Mouse (Mus musculus) erythroblast, adult 5-6 weeks (primary cell): ENCODE measurements around the gene Mylip. TPM values are rescaled to one million over a fixed set of nuclear protein-coding genes. Genes with fewer than 3 reads are reported as not detected.

Source experiments
- ATAC-seq: replicated peaks from 2 replicates; pipeline ENCODE4 v1.8.0; 2016; ENCODE audit warnings: moderate number of reproducible peaks, mild to moderate bottlenecking, moderate TSS enrichment, inconsistent platforms; ENCODE audit not compliant: poor library complexity, low FRiP score, severe bottlenecking
- total RNA-seq, 2 experiments: library from RNA; stranded (forward) in 1 of 2; stranded (reverse) in 1 of 2; fragments of 150-400 nt in 1 of 2; fragments of 200-764, 138-1000 nt in 1 of 2; gene quantifications; 2 replicates each; pipeline versions ENCODE4 v1.2.3 to v1.2.4; 2015 to 2017; ENCODE audit warnings: low replicate concordance in 2 of 2

The Mylip gene
- total RNA-seq, 2 experiments from 2014 or later = 54.2 to 74.8 TPM

GRCm38 (mm10) chr13:45390312-45390961 lies 895 bp downstream of the Mylip start:
- ATAC-seq = peak; percentile 36

DNA sequence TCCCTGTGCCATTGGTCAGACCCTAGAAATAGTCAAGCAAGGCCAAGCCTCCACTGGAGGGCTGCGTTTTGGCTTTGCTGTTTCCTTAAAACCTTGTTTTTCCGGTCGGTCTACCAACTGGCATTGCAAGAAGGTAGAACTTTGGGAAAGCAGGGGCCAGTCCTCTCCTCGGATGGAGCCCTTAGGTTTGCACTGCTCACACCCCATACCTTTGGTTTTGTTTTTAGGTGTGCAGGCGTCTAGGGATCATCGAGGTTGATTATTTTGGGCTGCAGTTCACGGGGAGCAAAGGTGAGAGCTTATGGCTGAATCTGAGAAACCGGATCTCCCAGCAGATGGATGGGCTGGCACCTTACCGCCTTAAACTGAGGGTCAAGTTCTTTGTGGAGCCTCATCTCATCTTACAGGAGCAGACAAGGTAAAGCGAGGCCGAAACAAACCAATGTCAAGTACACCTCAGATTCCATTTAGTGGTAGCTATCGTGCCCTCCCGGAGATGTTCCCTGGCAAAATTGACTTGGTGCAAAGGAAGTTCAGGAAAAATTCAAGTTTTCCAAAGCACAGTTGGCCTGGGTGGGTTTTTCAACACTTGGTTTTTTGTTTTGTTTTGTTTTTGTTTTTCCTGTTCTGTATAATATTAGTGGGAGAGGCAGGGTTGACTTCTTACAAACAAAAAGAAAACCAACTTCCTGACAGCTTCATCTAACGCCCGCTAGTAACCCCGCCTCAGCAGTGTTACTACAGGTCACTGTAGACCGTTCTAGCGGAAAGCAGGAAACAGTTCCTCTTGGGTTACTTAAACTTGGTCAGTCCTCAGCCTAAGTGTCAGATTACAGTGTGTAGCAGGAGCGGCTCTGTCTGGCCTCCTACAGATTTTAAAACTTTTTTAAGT lies 1.7 kb downstream of the Mylip start:
- no peak; the same call in 1 of the 2 replicates for ATAC-seq

DNA sequence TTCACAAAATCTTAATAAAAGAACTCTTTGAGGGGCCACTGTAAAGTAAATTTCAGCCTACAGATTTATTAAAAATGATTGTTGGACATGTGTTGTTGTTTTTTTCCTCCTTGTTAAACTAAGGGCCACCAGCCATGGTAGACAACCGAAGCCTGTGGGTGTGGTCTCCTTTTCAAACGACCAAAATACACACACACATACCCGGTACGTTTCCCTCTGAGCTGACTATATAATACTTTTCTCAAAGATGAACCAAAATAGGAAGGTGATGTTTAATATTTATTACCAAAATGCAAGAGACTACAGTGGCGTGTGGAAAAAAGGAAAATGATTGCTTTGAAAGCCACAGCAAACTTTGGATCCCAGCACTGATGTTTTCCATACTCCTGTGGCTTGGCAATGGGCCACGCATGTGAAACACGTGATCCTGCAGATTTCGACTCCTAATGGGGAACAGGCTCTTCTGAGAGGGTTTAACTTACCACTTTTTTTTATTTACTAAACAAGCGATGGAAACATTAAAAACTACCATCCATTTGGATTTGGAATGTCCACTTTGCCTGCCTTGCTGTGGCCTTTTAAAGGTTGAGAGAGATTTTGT lies 2.4 kb downstream of the Mylip start:
- no peak for ATAC-seq

DNA sequence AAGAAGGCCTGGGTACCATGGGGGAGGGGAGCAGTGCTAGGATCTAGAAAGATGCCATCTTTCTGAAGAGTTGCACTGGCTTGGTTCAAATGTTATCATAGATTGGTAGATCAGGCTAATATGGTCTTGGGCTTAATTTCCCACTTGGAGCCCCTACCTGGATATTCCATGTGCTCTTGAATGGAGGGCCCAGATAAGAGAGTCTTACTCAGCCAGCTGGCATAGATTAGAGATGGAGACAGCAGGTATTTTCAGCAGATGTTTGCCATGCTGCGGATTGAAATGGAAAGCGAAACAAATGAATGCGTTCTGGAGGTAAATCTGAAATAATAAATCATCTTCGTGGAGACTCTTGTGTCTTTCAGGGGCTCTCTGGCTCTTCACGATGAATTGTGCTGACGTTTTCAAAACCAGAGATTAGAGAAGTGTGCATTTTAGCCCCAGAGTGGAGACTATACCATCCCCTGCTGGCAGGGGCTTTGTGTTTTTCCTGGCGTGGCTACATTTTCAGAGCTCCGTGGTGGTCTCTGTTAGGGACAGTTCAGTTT lies 4.8 kb downstream of the Mylip start:
- no peak for ATAC-seq

GRCm38 (mm10) chr13:45396724-45397123 lies 7.2 kb downstream of the Mylip start:
- no peak for ATAC-seq

GRCm38 (mm10) chr13:45397240-45397639 lies 7.7 kb downstream of the Mylip start:
- no peak for ATAC-seq

DNA sequence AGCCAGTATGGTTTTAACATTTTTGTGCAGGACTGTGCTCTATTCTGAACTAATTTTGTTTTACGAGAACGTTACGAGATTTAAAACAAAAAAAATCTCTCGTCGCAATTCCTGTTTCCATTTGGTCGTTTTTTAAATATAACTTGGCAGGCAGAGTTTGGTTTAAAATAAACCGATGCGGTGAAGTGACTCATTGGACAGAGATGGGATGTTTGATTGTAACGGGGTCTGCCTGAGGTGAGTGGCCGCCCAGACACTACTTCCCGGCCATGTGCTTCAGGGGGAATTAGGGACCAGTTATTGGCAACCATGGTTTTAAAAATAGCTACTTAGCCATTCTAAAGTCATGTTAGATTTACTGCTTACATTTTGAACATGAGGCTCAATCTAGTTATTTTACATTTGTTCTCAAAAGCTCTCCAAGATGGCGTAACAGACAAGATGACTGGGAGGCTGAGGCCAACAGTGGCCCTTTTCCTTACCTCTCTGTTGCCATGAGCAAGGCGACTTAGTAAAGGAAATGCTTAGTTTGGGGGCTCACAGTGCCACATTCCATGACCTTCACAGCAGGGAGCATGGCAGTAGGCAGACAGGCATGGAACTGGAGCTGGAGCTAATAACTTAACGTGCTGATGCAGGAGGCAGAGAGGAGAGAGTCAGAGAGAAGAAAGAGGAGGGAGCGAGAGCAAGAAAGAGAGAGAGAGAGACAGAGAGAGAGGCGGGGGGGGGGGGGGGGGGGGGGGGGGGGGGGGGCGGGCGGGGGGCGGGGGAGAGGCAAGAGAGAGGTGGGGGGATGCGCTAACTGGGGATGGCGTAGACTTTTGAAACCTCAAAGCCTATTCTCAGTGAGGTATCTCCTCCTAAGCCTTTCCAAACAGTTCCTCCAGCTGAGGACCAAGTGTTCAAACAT lies 8.6 kb downstream of the Mylip start:
- ATAC-seq = no peak

DNA sequence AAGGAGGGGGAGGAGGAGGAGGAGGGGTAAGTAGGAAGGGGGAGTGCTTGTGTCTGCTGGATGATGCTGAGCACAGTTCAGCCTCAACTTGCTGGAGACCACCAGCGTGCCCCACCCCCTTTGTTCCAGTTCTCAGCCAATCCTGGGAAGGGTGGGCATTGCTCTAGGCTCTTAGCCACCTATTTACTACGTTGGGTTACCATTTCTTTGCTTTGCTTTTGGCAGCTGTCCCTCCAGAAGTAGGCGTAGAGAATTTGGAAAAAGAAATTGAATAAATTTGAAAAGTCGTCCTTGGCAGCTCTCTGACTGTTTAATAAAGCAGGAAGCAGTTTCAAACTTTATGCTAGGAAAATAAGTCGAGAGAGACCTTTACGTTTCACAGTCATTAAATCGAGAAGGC lies 11.2 kb downstream of the Mylip start:
- no peak for ATAC-seq

DNA sequence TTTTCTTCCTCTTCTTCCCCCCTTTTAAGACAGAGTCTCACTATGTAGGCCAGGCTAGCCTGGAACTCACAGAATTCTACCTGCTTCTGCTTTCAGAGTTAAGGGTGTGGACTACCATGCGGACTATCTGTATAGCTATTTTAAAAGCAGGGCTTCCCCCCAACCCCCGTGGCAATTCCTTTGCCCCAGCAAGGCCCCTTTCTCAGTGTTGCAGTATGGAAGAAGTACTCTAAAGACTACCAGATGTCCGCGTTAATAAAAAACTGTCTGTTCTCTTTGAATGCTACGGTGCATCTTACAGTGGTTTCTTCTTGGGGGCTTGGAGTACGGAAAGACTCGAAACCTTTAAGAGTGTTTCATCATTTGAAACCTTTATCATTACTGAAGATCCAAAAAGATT lies 12.3 kb downstream of the Mylip start:
- ATAC-seq = no peak

DNA sequence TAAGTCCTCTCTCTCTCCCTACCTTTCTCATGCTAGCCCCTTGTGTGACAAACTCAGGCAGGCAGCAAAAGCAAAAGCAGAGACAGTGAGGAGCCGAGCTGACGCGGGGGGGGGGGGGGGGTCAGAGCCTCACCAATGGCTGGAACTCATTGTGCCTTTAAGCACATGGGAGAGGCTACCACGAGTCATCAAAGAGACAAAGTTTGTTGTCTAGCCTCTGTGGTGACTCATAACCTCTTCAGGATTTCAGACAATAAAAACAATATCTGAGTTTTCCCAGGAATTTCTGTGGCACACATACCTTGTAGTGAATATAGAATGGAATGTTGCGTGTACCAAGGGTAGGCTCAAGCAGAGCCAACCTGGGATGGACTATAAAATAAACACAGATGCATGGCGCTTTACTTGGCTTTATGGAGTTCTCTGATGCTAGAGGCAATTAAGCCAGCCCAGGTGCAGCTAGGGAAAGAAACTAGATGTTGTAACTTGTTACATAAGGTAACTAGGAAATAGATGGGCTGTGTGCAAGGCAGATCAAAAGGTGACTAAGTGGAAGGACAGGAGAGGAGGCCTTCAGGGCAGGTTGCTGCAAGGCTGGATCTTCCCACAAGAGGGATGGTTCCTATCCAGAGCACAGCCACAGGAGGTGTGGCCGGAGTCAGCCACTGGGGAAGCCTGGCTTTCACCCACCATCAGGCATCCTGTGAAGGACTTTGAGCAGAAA lies 12.9 kb downstream of the Mylip start:
- no peak for ATAC-seq

GRCm38 (mm10) chr13:45404269-45404668 lies 14.7 kb downstream of the Mylip start:
- ATAC-seq = peak; percentile 88

GRCm38 (mm10) chr13:45405194-45405810 lies 15.8 kb downstream of the Mylip start:
- ATAC-seq = peak; percentile 61

DNA sequence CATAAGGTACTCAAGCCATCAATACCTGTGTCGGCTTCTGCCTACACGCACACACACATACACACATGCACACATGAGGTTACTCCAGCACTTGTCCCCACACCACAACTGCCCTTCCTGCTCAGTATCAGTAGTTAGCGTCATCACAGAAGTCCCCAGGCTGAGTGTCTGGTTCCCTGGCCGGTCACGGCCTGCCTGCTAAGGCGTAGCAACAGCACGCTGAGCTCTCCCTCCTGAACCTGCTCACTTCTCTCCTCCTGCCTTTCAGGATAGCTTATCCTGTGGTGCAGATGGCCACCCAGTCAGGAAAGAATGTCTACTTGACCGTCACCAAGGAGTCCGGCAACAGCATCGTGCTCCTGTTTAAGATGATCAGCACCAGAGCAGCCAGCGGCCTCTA lies 16.7 kb downstream of the Mylip start:
- no peak for ATAC-seq

GRCm38 (mm10) chr13:45406703-45407102 lies 17.2 kb downstream of the Mylip start:
- no peak for ATAC-seq

GRCm38 (mm10) chr13:45410936-45411335 lies 21.4 kb downstream of the Mylip start:
- ATAC-seq = no peak

GRCm38 (mm10) chr13:45413066-45413465 lies 23.5 kb downstream of the Mylip start:
- no peak for ATAC-seq

DNA sequence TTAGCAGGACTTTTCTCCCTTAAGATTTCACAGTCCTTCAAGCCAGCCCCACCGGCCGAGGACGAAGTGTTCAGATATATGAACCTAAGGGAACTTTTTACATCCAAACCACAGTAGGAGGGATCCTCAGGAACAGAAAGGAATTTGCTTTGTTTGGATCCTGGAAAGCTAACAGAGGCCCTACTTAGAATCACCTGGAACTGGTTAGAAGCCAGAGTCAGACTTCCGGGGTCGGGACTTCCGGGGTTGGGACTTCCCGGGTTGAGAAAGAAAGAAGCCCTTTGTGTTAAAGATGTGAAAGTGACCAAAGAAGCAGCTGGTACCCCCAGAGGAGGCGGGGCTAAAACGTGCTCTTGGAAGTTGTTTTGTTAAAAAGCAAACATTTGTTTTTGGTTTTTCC lies 24.5 kb downstream of the Mylip start:
- ATAC-seq = no peak

GRCm38 (mm10) chr13:45416621-45417057 lies 27.1 kb downstream of the Mylip start:
- no peak for ATAC-seq
